Mouse (Mus musculus): Measurements from ENCODE around the gene Hoxc13. TPM values are rescaled to one million over a fixed set of nuclear protein-coding genes. Genes with fewer than 3 reads are reported as not detected.

The Hoxc13 gene
- polyA plus RNA-seq, 1 experiment from 2014 or later, result not detected

GRCm38 (mm10) chr15:102942739-102943467, 22.0 kb downstream of the Hoxc13 start:
- peak overlapping the region; percentile 27; the same call in 1 of the 2 replicates for H3K4me2 ChIP-seq
- peaks cover 6% of the 10 kb centered on the region for H3K4me1 ChIP-seq (replicated peaks)
- under 1% methylated on average over 53 of the region's 53 CpGs for WGBS
- H3K27ac ChIP-seq, result no peak overlapping the region
- H3K9me3 ChIP-seq, result no peaks in the 10 kb centered on the region
- H3K27me3 ChIP-seq, result peaks cover 100% of the 10 kb centered on the region
- no peaks in the 10 kb centered on the region for H3K36me3 ChIP-seq
- no peak for ATAC-seq (ENCODE audit: low FRiP score)
- H3K4me3 ChIP-seq, result peak overlapping the region; percentile 5; the same call in 1 of the 2 replicates
- 0 out of 2 replicates have a peak overlapping the region, but pooled peaks have one; percentile 13 for H3K9ac ChIP-seq

GRCm38 (mm10) chr15:102943468-102943813, 22.5 kb downstream of the Hoxc13 start:
- Histone ChIP-seq H3K27me3 (peaks cover 100% of the 10 kb centered on the region), H3K27ac (no peak overlapping the region), H3K9me3 (no peaks in the 10 kb centered on the region), H3K4me3 (no peak overlapping the region), H3K36me3 (no peaks in the 10 kb centered on the region), H3K4me2 (no peak overlapping the region), H3K9ac (no peak overlapping the region), H3K4me1 (replicated peaks) (peaks cover 6% of the 10 kb centered on the region)
- 1% methylated on average over 5 of the region's 5 CpGs for WGBS
- no peak for ATAC-seq (ENCODE audit: low FRiP score)

GRCm38 (mm10) chr15:102945185-102946077, 24.5 kb downstream of the Hoxc13 start:
- 10% methylated on average over 22 of the region's 22 CpGs for WGBS
- no peak overlapping the region for H3K27ac ChIP-seq

GRCm38 (mm10) chr15:102947276-102947675, 26.4 kb downstream of the Hoxc13 start:
- Histone ChIP-seq H3K4me1 (replicated peaks) (peaks cover 6% of the 10 kb centered on the region), H3K36me3 (no peaks in the 10 kb centered on the region), H3K4me3 (no peak overlapping the region), H3K27ac (no peak overlapping the region), H3K9ac (no peak overlapping the region), H3K9me3 (no peaks in the 10 kb centered on the region), H3K4me2 (no peak overlapping the region), H3K27me3 (peaks cover 100% of the 10 kb centered on the region)
- ATAC-seq (ENCODE audit: low FRiP score), result no peak
- WGBS, result 1% methylated on average over 9 of the region's 9 CpGs

More at GRCm38 (mm10) chr15:102945185-102946077, 24.5 kb downstream of the Hoxc13 start:
- H3K4me3 ChIP-seq, result no peak overlapping the region
- H3K4me1 ChIP-seq (replicated peaks), result peaks cover 6% of the 10 kb centered on the region
- H3K27me3 ChIP-seq, result peaks cover 100% of the 10 kb centered on the region
- H3K36me3 ChIP-seq, result no peaks in the 10 kb centered on the region
- no peak overlapping the region for H3K9ac ChIP-seq
- H3K9me3 ChIP-seq, result no peaks in the 10 kb centered on the region
- no peak for ATAC-seq (ENCODE audit: low FRiP score)
- no peak overlapping the region for H3K4me2 ChIP-seq

GRCm38 (mm10) chr15:102948842-102949241, 27.9 kb downstream of the Hoxc13 start:
- 14% methylated on average over 2 of the region's 2 CpGs for WGBS
- Histone ChIP-seq H3K9me3 (no peaks in the 10 kb centered on the region), H3K36me3 (no peaks in the 10 kb centered on the region), H3K9ac (no peak overlapping the region), H3K27me3 (peaks cover 100% of the 10 kb centered on the region), H3K27ac (no peak overlapping the region), H3K4me2 (no peak overlapping the region), H3K4me3 (no peak overlapping the region), H3K4me1 (replicated peaks) (no peaks in the 10 kb centered on the region)
- ATAC-seq (ENCODE audit: low FRiP score), result no peak

GRCm38 (mm10) chr15:102949696-102950095, 28.8 kb downstream of the Hoxc13 start:
- Histone ChIP-seq H3K27me3 (peaks cover 100% of the 10 kb centered on the region), H3K9me3 (no peaks in the 10 kb centered on the region), H3K27ac (no peak overlapping the region), H3K9ac (no peak overlapping the region), H3K4me3 (no peak overlapping the region), H3K36me3 (no peaks in the 10 kb centered on the region), H3K4me2 (no peak overlapping the region), H3K4me1 (replicated peaks) (no peaks in the 10 kb centered on the region)
- 2% methylated on average over 20 of the region's 20 CpGs for WGBS
- no peak for ATAC-seq (ENCODE audit: low FRiP score)

GRCm38 (mm10) chr15:102950877-102951276, 30.0 kb downstream of the Hoxc13 start:
- 5% methylated on average over 2 of the region's 2 CpGs for WGBS
- H3K27me3 ChIP-seq, result peaks cover 100% of the 10 kb centered on the region
- H3K4me3 ChIP-seq, result no peak overlapping the region
- no peaks in the 10 kb centered on the region for H3K36me3 ChIP-seq
- ATAC-seq (ENCODE audit: low FRiP score), result no peak
- H3K27ac ChIP-seq, result no peak overlapping the region
- no peak overlapping the region for H3K9ac ChIP-seq
- no peaks in the 10 kb centered on the region for H3K9me3 ChIP-seq
- H3K4me2 ChIP-seq, result no peak overlapping the region
- H3K4me1 ChIP-seq (replicated peaks), result no peaks in the 10 kb centered on the region

- ATAC-seq (ENCODE audit: low FRiP score), result no peak
- Histone ChIP-seq H3K27ac (no peak overlapping the region), H3K4me2 (no peak overlapping the region), H3K27me3 (peaks cover 100% of the 10 kb centered on the region), H3K9ac (no peak overlapping the region), H3K9me3 (no peaks in the 10 kb centered on the region), H3K36me3 (no peaks in the 10 kb centered on the region), H3K4me1 (replicated peaks) (no peaks in the 10 kb centered on the region), H3K4me3 (no peak overlapping the region)
- 2% methylated on average over 6 of the region's 6 CpGs for WGBS
Observed at GRCm38 (mm10) chr15:102953561-102953960, 32.7 kb downstream of the Hoxc13 start.

GRCm38 (mm10) chr15:102954192-102955006, 33.5 kb downstream of the Hoxc13 start, which contains the start of gene Hoxc11:
Gene Hoxc11, plus strand, starts transcription at chr15:102954427.
- Histone ChIP-seq H3K4me2 (no peak within 1 kb of the TSS), H3K4me1 (replicated peaks) (no peaks in the 10 kb centered on the region), H3K27ac (no peak within 1 kb of the TSS), H3K27me3 (peaks cover 99% of the 10 kb centered on the region), H3K36me3 (no peaks in the 10 kb centered on the region), H3K9ac (no peak within 1 kb of the TSS), H3K4me3 (no peak within 1 kb of the TSS), H3K9me3 (no peaks in the 10 kb centered on the region)
- under 1% methylated on average over 57 of the region's 57 CpGs for WGBS
- ATAC-seq (ENCODE audit: low FRiP score), result no peak

GRCm38 (mm10) chr15:102955007-102955382, 34.1 kb downstream of the Hoxc13 start:
- no peaks in the 10 kb centered on the region for H3K36me3 ChIP-seq
- no peak overlapping the region for H3K9ac ChIP-seq
- WGBS, result under 1% methylated on average over 28 of the region's 28 CpGs
- no peaks in the 10 kb centered on the region for H3K4me1 ChIP-seq (replicated peaks)
- no peak overlapping the region for H3K27ac ChIP-seq
- H3K27me3 ChIP-seq, result peaks cover 99% of the 10 kb centered on the region
- no peak overlapping the region for H3K4me2 ChIP-seq
- ATAC-seq (ENCODE audit: low FRiP score), result no peak
- H3K4me3 ChIP-seq, result no peak overlapping the region
- no peaks in the 10 kb centered on the region for H3K9me3 ChIP-seq

- Histone ChIP-seq H3K4me3 (no peak overlapping the region), H3K36me3 (no peaks in the 10 kb centered on the region), H3K4me1 (replicated peaks) (no peaks in the 10 kb centered on the region), H3K4me2 (no peak overlapping the region), H3K9ac (no peak overlapping the region), H3K9me3 (no peaks in the 10 kb centered on the region), H3K27me3 (peaks cover 99% of the 10 kb centered on the region), H3K27ac (no peak overlapping the region)
- WGBS, result under 1% methylated on average over 39 of the region's 40 CpGs
- ATAC-seq (ENCODE audit: low FRiP score), result no peak
Observed at GRCm38 (mm10) chr15:102955833-102956640, 35.1 kb downstream of the Hoxc13 start.
